Comparison of ENCODE assay signal across 9 mouse cellular contexts in the genomic region with DNA sequence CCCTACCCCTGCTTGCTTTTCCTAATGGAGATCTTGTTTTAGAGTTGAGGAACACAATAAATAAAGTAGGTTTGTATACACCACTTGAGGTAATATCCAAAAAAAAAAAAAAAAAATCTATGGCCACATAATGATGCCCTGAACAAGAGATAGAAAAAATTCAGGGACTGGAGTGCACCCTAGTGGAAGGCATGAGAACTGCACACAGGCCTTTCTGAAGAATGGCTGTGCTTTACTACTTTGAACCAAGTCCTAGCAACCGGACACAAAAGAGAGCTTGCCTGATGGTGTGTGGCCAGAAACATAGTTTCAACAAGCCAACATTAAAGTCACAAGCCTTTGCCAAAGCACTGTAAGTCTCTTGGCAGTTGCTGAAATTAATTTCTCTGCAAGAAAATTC.
DNase-seq lines count a peak whose midpoint lies in the region; ATAC-seq and TF ChIP-seq lines count a peak whose summit lies in the region.
"Had no signal": no experiment of that assay in that cellular context is flagged by ENCODE, and none has a peak within 500 bp of the region (broad histone marks: within the 10 kb centered on the region; RNA-seq: fewer than 3 reads in every experiment).

No protein-coding gene starts in this region.

- no peaks in the 10 kb centered on the region for H3K9me3 ChIP-seq in G1E (replicated peaks)
- H3K9me3 ChIP-seq in heart, postnatal 0 days (replicated peaks; ENCODE audit: control insufficient read depth, low read length), result no peaks in the 10 kb centered on the region
- no peaks in the 10 kb centered on the region for H3K9me3 ChIP-seq in lung, embryonic 14.5 days (ENCODE audit: low read depth, low read length)
- H3K9me3 ChIP-seq: limb, embryonic 13.5 days had no signal

- peak; percentile 87 for TF ChIP-seq CTCF in G1E (IDR thresholded peaks at IDR 0.05; ENCODE audit: low read depth, low read length)
- TF ChIP-seq CTCF in heart, postnatal 0 days (IDR thresholded peaks at IDR 0.05; ENCODE audit: low read depth), result peak; percentile 71
- TF ChIP-seq CTCF in lung, embryonic 14.5 days (IDR thresholded peaks at IDR 0.05; ENCODE audit: low read depth), result peak; percentile 78

- H3K27ac ChIP-seq in heart, postnatal 0 days (ENCODE audit: low read depth), result no peak overlapping the region
- H3K27ac ChIP-seq in lung, embryonic 14.5 days (ENCODE audit: low read depth), result no peak overlapping the region
- H3K27ac ChIP-seq: limb, embryonic 13.5 days had no signal

- TF ChIP-seq EP300 in heart, postnatal 0 days (IDR thresholded peaks at IDR 0.05; ENCODE audit: low read depth), result no peak

- no peak overlapping the region for H3K4me2 ChIP-seq in heart, postnatal 0 days (ENCODE audit: low read depth, low read length)
- H3K4me2 ChIP-seq in lung, embryonic 14.5 days, result no peak overlapping the region
- H3K4me2 ChIP-seq: limb, embryonic 13.5 days had no signal

- H3K36me3 ChIP-seq in G1E (replicated peaks), result no peaks in the 10 kb centered on the region
- H3K36me3 ChIP-seq in heart, postnatal 0 days (replicated peaks; ENCODE audit: control insufficient read depth, insufficient read depth, low read length), result no peaks in the 10 kb centered on the region
- H3K36me3 ChIP-seq in lung, embryonic 14.5 days (ENCODE audit: insufficient read depth), result no peaks in the 10 kb centered on the region
- H3K36me3 ChIP-seq: limb, embryonic 13.5 days had no signal

- H3K4me1 ChIP-seq in G1E (ENCODE audit: insufficient read depth, low read depth, low read length), result no peaks in the 10 kb centered on the region
- H3K4me1 ChIP-seq in heart, postnatal 0 days (ENCODE audit: control insufficient read depth, insufficient read depth), result no peaks in the 10 kb centered on the region
- H3K4me1 ChIP-seq in lung, embryonic 14.5 days (ENCODE audit: insufficient read depth), result no peaks in the 10 kb centered on the region
- H3K4me1 ChIP-seq: limb, embryonic 13.5 days had no signal

- no peak overlapping the region for H3K4me3 ChIP-seq in G1E (ENCODE audit: low read depth, low read length)
- no peak overlapping the region for H3K4me3 ChIP-seq in heart, postnatal 0 days (ENCODE audit: low read depth, low read length)
- no peak overlapping the region for H3K4me3 ChIP-seq in lung, embryonic 14.5 days (ENCODE audit: low read depth, low read length)
- H3K4me3 ChIP-seq: erythroblast, embryonic 14.5 days; limb, embryonic 13.5 days had no signal

- WGBS in heart, postnatal 0 days, result 81% methylated on average over 1 of the region's 1 CpGs
- 59% methylated on average over 1 of the region's 1 CpGs for WGBS in lung, embryonic 14.5 days

- ATAC-seq in G1E (ENCODE audit: extremely low read depth, insufficient number of reproducible peaks, low FRiP score, poor library complexity, severe bottlenecking), result no peak
- no peak for ATAC-seq in heart, postnatal 0 days (ENCODE audit: insufficient read depth, low read depth)
- ATAC-seq in lung, embryonic 14.5 days (ENCODE audit: insufficient read depth), result no peak

- 0 out of 2 replicates have a peak, but pooled peaks cover 3% of the 10 kb centered on the region for H3K27me3 ChIP-seq in G1E (ENCODE audit: insufficient read depth, low read length)
- H3K27me3 ChIP-seq in heart, postnatal 0 days (ENCODE audit: control insufficient read depth, insufficient read depth, low read length), result no peaks in the 10 kb centered on the region
- no peaks in the 10 kb centered on the region for H3K27me3 ChIP-seq in lung, embryonic 14.5 days (ENCODE audit: insufficient read depth, low read length)
- H3K27me3 ChIP-seq: limb, embryonic 13.5 days had no signal

- no peak overlapping the region for H3K9ac ChIP-seq in heart, postnatal 0 days (replicated peaks; ENCODE audit: low read depth, low read length)
- no peak overlapping the region for H3K9ac ChIP-seq in lung, embryonic 14.5 days
- H3K9ac ChIP-seq: limb, embryonic 13.5 days had no signal

- peak; percentile 45 for DNase-seq in layer of hippocampus, adult 11-12 months (ENCODE audit: low spot score)
- DNase-seq in layer of hippocampus, adult 9-10 months (ENCODE audit: low spot score), result no peak
- DNase-seq in G1E (ENCODE audit: low spot score), result no peak
- DNase-seq in adrenal gland, postnatal 10 days, result peak; percentile 70
- peak; percentile 34 for DNase-seq in heart, postnatal 0 days (ENCODE audit: low spot score)
- peak; percentile 69 for DNase-seq in lung, embryonic 14.5 days
- no peak for DNase-seq in thymus, adult 18-20 months

Comparison
In these comparisons a context has a peak if more than half of its experiments do, and no peak if none do; other contexts are left out.
1. DNase-seq: peak in layer of hippocampus, adult 11-12 months (single experiment), adrenal gland, postnatal 10 days (single experiment), heart, postnatal 0 days (single experiment) and lung, embryonic 14.5 days (single experiment); none in layer of hippocampus, adult 9-10 months (single experiment), G1E (single experiment) and thymus, adult 18-20 months (0 of 2).
2. Peak in every context shown above with its lines, with median percentiles within 50 percentile points of each other: CTCF ChIP-seq.